Comparison of ENCODE assay signal across 7 mouse cellular contexts in the genomic region with DNA sequence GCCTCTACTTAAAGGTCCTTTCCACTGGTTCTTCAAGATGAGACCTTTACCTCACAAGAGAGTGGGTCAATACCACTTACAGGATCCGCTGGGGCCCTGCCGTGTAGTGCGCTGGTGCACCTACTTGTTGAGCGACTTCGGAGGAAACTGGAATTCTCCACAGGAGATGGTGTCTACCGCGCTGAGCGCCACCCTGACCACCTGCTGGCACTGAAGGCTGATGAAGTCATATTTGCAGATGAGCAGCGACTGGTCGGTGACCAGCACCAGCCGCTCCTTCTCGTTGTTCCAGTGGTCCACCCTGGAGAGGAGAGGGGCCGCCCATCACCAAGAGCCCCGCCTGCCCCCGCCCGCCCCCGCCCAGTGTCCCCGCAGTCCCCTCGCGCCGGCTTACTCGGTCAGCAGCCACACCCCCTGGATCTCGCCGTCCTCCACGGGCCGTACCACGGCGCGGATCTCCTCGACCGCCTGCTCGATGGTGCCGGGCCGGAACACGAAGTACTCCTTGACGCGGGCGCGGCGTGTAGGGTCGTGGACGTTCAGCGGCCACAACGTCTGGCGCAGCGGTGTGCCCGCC. TPM values are rescaled to one million over a fixed set of nuclear protein-coding genes. Genes with fewer than 3 reads are reported as not detected.
DNase-seq lines count a peak whose midpoint lies in the region; ATAC-seq and TF ChIP-seq lines count a peak whose summit lies in the region.

No protein-coding gene starts in this region.

- H3K4me3 ChIP-seq in lung, embryonic 14.5 days (ENCODE audit: low read depth, low read length), result peak overlapping the region; percentile 88
- H3K4me3 ChIP-seq in forebrain, embryonic 11.5 days (ENCODE audit: low read depth, low read length), result peak overlapping the region; percentile 87
- peak overlapping the region; percentile 78 for H3K4me3 ChIP-seq in kidney, embryonic 16.5 days (ENCODE audit: low read length)
- peak overlapping the region; percentile 94 for H3K4me3 ChIP-seq in midbrain, embryonic 10.5 days

- H3K27ac ChIP-seq in lung, embryonic 14.5 days (ENCODE audit: low read depth), result peak overlapping the region; percentile 65
- no peak overlapping the region for H3K27ac ChIP-seq in forebrain, embryonic 11.5 days (ENCODE audit: low read depth, low read length)
- peak overlapping the region; percentile 58; the same call in 1 of the 2 replicates for H3K27ac ChIP-seq in kidney, embryonic 16.5 days (ENCODE audit: low read length)
- H3K27ac ChIP-seq in midbrain, embryonic 10.5 days (replicated peaks), result peak overlapping the region; percentile 85

- TF ChIP-seq CTCF in lung, embryonic 14.5 days (IDR thresholded peaks at IDR 0.05; ENCODE audit: low read depth), result no peak

- peak overlapping the region; percentile 71 for H3K9ac ChIP-seq in lung, embryonic 14.5 days
- H3K9ac ChIP-seq in forebrain, embryonic 11.5 days (ENCODE audit: low read length), result peak overlapping the region; percentile 72
- H3K9ac ChIP-seq in kidney, embryonic 16.5 days (replicated peaks; ENCODE audit: low read length), result peak overlapping the region; percentile 84

- peak; percentile 61 for ATAC-seq in lung, embryonic 14.5 days (ENCODE audit: insufficient read depth)
- peak; percentile 54; the same call in 1 of the 2 replicates for ATAC-seq in forebrain, embryonic 11.5 days (replicated peaks; ENCODE audit: low FRiP score)
- peak; percentile 65 for ATAC-seq in kidney, embryonic 16.5 days (ENCODE audit: low FRiP score, low TSS enrichment)

- H3K27me3 ChIP-seq in lung, embryonic 14.5 days (ENCODE audit: insufficient read depth, low read length), result no peaks in the 10 kb centered on the region
- no peaks in the 10 kb centered on the region for H3K27me3 ChIP-seq in forebrain, embryonic 11.5 days (ENCODE audit: control insufficient read depth, insufficient read depth, low read length)
- H3K27me3 ChIP-seq in kidney, embryonic 16.5 days (ENCODE audit: insufficient read depth, low read length), result no peaks in the 10 kb centered on the region
- no peaks in the 10 kb centered on the region for H3K27me3 ChIP-seq in midbrain, embryonic 10.5 days (ENCODE audit: low read depth, poor library complexity, severe bottlenecking)

- DNase-seq in lung, embryonic 14.5 days, result no peak
- DNase-seq in lung, postnatal 25 days (ENCODE audit: low spot score), result no peak
- peak; percentile 26 for DNase-seq in ZHBTc4 (ENCODE audit: low read depth, low spot score)
- DNase-seq in forebrain, embryonic 11.5 days (ENCODE audit: low spot score), result peak; percentile 62
- no peak for DNase-seq in midbrain, embryonic 10.5 days (ENCODE audit: low spot score)
- DNase-seq in thymus, postnatal 4 days, result peak; percentile 54

- no peaks in the 10 kb centered on the region for H3K9me3 ChIP-seq in lung, embryonic 14.5 days (ENCODE audit: low read depth, low read length)
- H3K9me3 ChIP-seq in forebrain, embryonic 11.5 days (ENCODE audit: control insufficient read depth, low read length), result no peaks in the 10 kb centered on the region
- no peaks in the 10 kb centered on the region for H3K9me3 ChIP-seq in kidney, embryonic 16.5 days (ENCODE audit: low read length)
- H3K9me3 ChIP-seq in midbrain, embryonic 10.5 days (replicated peaks), result no peaks in the 10 kb centered on the region

- H3K36me3 ChIP-seq in lung, embryonic 14.5 days (ENCODE audit: insufficient read depth), result peaks cover 38% of the 10 kb centered on the region
- peaks cover 2% of the 10 kb centered on the region for H3K36me3 ChIP-seq in forebrain, embryonic 11.5 days (ENCODE audit: control insufficient read depth, insufficient read depth, low read length)
- peaks cover 29% of the 10 kb centered on the region for H3K36me3 ChIP-seq in kidney, embryonic 16.5 days (ENCODE audit: insufficient read depth, low read length)
- peaks cover 38% of the 10 kb centered on the region for H3K36me3 ChIP-seq in midbrain, embryonic 10.5 days

- peak overlapping the region; percentile 70 for H3K4me2 ChIP-seq in lung, embryonic 14.5 days
- H3K4me2 ChIP-seq in forebrain, embryonic 11.5 days (ENCODE audit: low read depth, low read length, severe bottlenecking), result peak overlapping the region; percentile 86
- H3K4me2 ChIP-seq in kidney, embryonic 16.5 days (replicated peaks; ENCODE audit: low read depth, low read length), result peak overlapping the region; percentile 75

- H3K4me1 ChIP-seq in lung, embryonic 14.5 days (ENCODE audit: insufficient read depth), result peaks cover 6% of the 10 kb centered on the region
- H3K4me1 ChIP-seq in forebrain, embryonic 11.5 days (replicated peaks; ENCODE audit: control insufficient read depth, insufficient read depth, low read length), result peaks cover 4% of the 10 kb centered on the region
- peaks cover 15% of the 10 kb centered on the region for H3K4me1 ChIP-seq in kidney, embryonic 16.5 days (ENCODE audit: insufficient read depth, low read length)
- peaks cover 35% of the 10 kb centered on the region for H3K4me1 ChIP-seq in midbrain, embryonic 10.5 days

- WGBS in lung, embryonic 14.5 days, result 1% methylated on average over 47 of the region's 47 CpGs
- WGBS in forebrain, embryonic 11.5 days, result 2% methylated on average over 33 of the region's 47 CpGs
- 2% methylated on average over 47 of the region's 47 CpGs for WGBS in kidney, embryonic 16.5 days
- WGBS in midbrain, embryonic 10.5 days, result 3% methylated on average over 47 of the region's 47 CpGs

RNA-seq across cellular contexts. Expression of a gene that starts 0.4 kb away (rescaled TPM):
- polyA plus RNA-seq in lung, embryonic 14.5 days (2014; fragmentation: Nextera tagmentation; extraction: Ambion mirVana), result 142 and 151 TPM in 2 replicates
- 126 and 135 TPM in 2 replicates for polyA plus RNA-seq in forebrain, embryonic 11.5 days (2014; fragmentation: Nextera tagmentation; extraction: Ambion mirVana)
- polyA plus RNA-seq in kidney, embryonic 16.5 days (2015; fragmentation: Nextera tagmentation; extraction: Ambion mirVana), result 123 and 136 TPM in 2 replicates
- 120 and 129 TPM in 2 replicates for polyA plus RNA-seq in midbrain, embryonic 10.5 days (2016; fragmentation: Nextera tagmentation; extraction: Ambion mirVana)

RNA-seq across cellular contexts. Expression of a gene that starts 10.5 kb away (rescaled TPM):
- 14.8 and 18.0 TPM in 2 replicates for polyA plus RNA-seq in lung, embryonic 14.5 days (2014; fragmentation: Nextera tagmentation; extraction: Ambion mirVana)
- 23.9 and 25.7 TPM in 2 replicates for polyA plus RNA-seq in forebrain, embryonic 11.5 days (2014; fragmentation: Nextera tagmentation; extraction: Ambion mirVana)
- 12.3 and 15.7 TPM in 2 replicates for polyA plus RNA-seq in kidney, embryonic 16.5 days (2015; fragmentation: Nextera tagmentation; extraction: Ambion mirVana)
- polyA plus RNA-seq in midbrain, embryonic 10.5 days (2016; fragmentation: Nextera tagmentation; extraction: Ambion mirVana), result 21.6 and 23.4 TPM in 2 replicates

RNA-seq across cellular contexts. Expression of a gene that starts 17.9 kb away (rescaled TPM):
- 36.2 and 38.0 TPM in 2 replicates for polyA plus RNA-seq in lung, embryonic 14.5 days (2014; fragmentation: Nextera tagmentation; extraction: Ambion mirVana)
- 44.5 and 52.4 TPM in 2 replicates for polyA plus RNA-seq in forebrain, embryonic 11.5 days (2014; fragmentation: Nextera tagmentation; extraction: Ambion mirVana)
- polyA plus RNA-seq in kidney, embryonic 16.5 days (2015; fragmentation: Nextera tagmentation; extraction: Ambion mirVana), result 41.8 and 46.0 TPM in 2 replicates
- polyA plus RNA-seq in midbrain, embryonic 10.5 days (2016; fragmentation: Nextera tagmentation; extraction: Ambion mirVana), result 47.2 and 53.1 TPM in 2 replicates

RNA-seq across cellular contexts. Expression of a gene that starts 20.0 kb away (rescaled TPM):
- polyA plus RNA-seq in lung, embryonic 14.5 days (2014; fragmentation: Nextera tagmentation; extraction: Ambion mirVana), result 0.17 and 0.84 TPM in 2 replicates
- polyA plus RNA-seq in forebrain, embryonic 11.5 days (2014; fragmentation: Nextera tagmentation; extraction: Ambion mirVana), result 6.6 and 11.6 TPM in 2 replicates
- polyA plus RNA-seq in kidney, embryonic 16.5 days (2015; fragmentation: Nextera tagmentation; extraction: Ambion mirVana), result 0.31 and 0.44 TPM in 2 replicates
- 0.30 and 0.36 TPM in 2 replicates for polyA plus RNA-seq in midbrain, embryonic 10.5 days (2016; fragmentation: Nextera tagmentation; extraction: Ambion mirVana)

Comparison
In these comparisons a context has a peak if more than half of its experiments do, and no peak if none do; other contexts are left out.
1. DNase-seq: peak in ZHBTc4 (single experiment), forebrain, embryonic 11.5 days (single experiment) and thymus, postnatal 4 days (single experiment); none in lung, embryonic 14.5 days (single experiment), lung, postnatal 25 days (single experiment) and midbrain, embryonic 10.5 days (single experiment).
2. Peak in every context shown above with its lines, with median percentiles within 50 percentile points of each other: ATAC-seq, H3K4me2 ChIP-seq, H3K4me3 ChIP-seq and H3K9ac ChIP-seq.